Mouse (Mus musculus) thymus, adult 2 months (tissue): Measurements from ENCODE around the gene Armc10.

Experiments used
- CTCF ChIP-seq: fragments of 200-500 bp; IDR thresholded peaks from 2 replicates; pipeline ENCODE4 v1.5.1; 2012; ENCODE audit warnings: mild to moderate bottlenecking, control low read depth, low read length, moderate library complexity, borderline replicate concordance; ENCODE audit not compliant: control insufficient read depth, poor library complexity, insufficient read depth; ENCODE audit errors: extremely low read depth
- POLR2A ChIP-seq: fragments of 200-500 bp; IDR thresholded peaks from 2 replicates; pipeline ENCODE4 v1.6.1; 2012; ENCODE audit warnings: mild to moderate bottlenecking, low read length, control low read depth, moderate library complexity; ENCODE audit not compliant: control insufficient read depth, poor library complexity, insufficient read depth; ENCODE audit errors: extremely low read depth

- TF ChIP-seq CTCF = no peak
- no peak for TF ChIP-seq POLR2A
Observed at GRCm38 (mm10) chr5:21667191-21668137, 21.9 kb downstream of the Armc10 start.
